Mouse (Mus musculus) heart, postnatal 0 days (tissue): ENCODE results near the gene Emc3.

Source experiments
- CTCF ChIP-seq: IDR thresholded peaks from 2 replicates; pipeline ENCODE4 v1.5.1; 2016; ENCODE audit warnings: antibody characterized with exemption, control low read depth, low read depth
- EP300 ChIP-seq: IDR thresholded peaks from 2 replicates; pipeline ENCODE4 v1.6.1; 2016; ENCODE audit warnings: antibody characterized with exemption, low read depth

DNA sequence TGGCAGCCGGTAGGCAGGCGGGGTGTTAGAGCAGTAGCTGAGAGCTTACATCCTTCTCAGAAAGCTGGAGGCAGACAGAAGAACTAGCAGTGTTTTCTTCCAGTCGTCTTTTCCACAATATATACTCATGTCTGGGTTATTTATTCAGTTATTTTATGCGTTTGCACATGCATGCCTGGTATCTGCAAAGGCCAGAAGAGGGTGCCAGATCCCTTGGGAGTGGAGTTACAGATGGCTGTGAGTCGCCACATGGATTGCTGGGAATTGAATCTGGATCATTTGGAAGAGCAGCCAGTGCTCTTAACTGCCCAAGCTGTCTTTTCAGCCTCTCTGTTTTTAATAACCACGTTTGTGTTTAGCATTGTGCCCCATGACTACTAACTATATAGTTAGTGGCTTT, 10.2 kb upstream of the Emc3 start:
- 0 out of 2 replicates have a peak, but pooled peaks have one; percentile 2 for TF ChIP-seq CTCF
- TF ChIP-seq EP300, result no peak
